Mouse (Mus musculus): ENCODE data around the gene Wdr20rt.
"Not testable (repeated sequence)": the region's sequence is repeated elsewhere in the genome, so short reads cannot be mapped to it uniquely, and the experiment has no call there.

Gene Wdr20rt

DNA sequence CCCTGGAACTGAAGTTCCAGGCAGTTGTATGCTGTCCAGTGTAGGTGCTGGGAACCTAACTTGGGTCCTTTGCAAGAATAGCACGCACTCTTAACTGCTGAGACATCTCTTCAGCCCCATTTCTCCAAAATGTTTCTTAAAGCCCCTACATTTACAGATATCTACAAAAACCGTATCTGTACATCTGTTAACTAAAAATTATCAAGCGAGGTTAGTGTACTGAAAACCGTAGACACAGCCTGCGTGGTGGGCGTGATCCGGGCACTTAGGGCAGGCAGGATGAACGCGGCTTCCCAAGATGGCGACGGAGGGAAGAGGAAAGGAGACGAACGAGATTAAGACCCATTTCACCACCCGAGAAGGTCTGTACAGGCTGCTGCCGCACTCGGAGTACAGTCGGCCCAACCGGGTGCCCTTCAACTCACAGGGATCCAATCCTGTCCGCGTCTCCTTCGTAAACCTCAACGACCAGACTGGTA is at the start of gene Wdr20rt:
TSS of gene Wdr20rt (plus strand) at position 51 of the 479 bp plus-strand sequence.
- DNase-seq (ENCODE audit: low spot score), result no peak

DNA sequence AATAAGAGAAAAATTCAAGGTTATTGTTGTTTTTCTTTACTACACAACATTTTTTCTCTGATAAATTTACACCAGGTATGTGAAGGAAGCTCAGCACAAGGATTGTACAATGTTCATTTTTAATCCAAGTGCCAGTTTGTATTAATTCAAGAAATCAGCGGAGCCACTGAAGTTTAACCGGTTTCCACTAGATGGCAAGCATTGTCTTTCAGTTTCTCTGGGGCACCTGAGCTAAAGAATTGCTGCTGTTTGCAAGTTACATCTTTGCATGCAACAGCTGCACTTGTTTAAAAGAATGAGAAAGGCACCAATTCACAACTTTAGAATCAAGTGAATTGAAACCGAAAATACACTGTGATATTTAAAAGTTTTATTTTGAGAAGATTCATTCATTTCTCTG is 38.0 kb upstream of the Wdr20rt start:
- no peak for DNase-seq (ENCODE audit: low spot score)

DNA sequence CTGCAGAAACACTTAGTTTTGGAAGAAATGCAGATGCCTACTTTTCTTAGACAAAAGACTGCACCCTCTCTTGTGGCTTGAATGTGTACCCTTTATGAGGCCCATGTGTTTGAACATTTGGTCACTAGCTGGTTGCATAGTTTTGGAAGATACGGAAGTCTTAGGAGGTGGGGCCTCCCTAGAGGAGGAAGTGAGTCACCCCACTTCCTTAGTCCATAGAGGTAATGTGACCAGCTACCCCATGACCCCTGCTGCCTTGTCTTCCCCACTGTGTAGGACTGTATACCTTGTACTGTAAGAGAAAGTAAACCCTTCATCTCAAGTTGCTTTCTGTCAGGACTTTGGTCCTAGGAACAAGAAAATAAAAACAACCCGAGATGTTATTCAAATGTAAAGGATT is 36.1 kb upstream of the Wdr20rt start:
- DNase-seq (ENCODE audit: low spot score), result no peak

DNA sequence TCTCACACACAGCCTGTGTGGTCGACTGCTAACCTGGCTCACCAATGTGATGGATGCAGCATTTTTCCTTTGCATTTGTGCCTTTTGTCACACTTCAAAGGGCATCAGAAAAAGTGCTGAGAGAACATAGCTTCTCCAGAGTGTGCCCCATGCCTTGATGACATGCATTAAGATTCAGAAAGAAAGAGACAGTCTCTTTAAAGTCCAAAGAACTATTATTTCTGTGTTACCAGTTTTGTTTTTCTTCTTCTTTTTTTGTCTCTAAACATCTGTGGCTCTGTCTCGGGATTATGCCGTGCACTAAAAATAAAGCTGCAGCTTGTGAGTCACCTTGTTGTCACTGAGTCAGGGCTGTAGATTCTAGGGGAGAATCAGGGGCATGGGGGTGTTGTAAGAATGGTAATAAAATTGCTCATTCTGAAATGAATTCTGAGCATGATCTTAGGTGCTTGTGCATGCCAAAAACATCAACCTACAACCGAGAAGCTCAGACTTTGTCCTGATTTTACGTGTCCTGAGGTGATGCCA is 31.2 kb upstream of the Wdr20rt start:
- no peak for DNase-seq (ENCODE audit: low spot score)

DNA sequence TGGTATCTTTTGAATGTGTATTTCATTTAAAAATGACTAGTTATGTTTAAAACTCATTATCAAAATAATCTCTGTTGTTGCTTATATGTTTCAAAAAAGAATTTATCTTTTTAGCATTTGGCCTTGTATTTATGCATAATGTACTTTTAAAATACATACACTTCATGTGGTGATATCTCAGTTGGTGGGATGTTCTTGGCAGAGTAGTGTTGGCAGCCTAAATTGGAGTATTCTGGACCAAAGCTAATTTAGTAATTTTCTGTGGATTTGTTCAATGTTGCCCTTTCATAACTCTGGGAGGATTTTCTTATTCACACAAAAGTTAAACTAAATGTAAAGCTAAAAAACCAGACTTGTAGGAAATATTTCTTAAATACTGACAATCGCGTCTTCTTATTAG is 23.5 kb upstream of the Wdr20rt start:
- no peak for DNase-seq (ENCODE audit: low spot score)

DNA sequence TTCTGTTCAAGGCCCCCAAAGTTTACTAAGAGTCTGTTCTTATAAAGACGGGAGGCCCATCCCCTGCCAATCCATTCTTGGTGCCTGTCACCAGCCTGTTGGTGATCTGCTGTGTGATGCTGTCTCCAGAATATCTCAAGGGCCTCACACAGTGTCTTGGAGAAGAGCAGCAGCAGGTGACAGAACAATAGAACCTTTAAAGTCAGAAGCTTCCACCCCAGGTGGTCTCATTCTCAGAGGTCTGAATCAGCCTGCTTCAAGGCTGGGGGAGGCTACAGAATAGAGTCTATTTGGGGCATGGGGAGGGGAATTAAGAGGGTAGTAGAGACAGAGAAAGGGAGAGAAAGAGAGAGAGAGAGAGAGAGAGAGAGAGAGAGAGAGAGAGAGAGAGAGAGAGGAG is 18.9 kb upstream of the Wdr20rt start:
- DNase-seq (ENCODE audit: low spot score), result no peak

DNA sequence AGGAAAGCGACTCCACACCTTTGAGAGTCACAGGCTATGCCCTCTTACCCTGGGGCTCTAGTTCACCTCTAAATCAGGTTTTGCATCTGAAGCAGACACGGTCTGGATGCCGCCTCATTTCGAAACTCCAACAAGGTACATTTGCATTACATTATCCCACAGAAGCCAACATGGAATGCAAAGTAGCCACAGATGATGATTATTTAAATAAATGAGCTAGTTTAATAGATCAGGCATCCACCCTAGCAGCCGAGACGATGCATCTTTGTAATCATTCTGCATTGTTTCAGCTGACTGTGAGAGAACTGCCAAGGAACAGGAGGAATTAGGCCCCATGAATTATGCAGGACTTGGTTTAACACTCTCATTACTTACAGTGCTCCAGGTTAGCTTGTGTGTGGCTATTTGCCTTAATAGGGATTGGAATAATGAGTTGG is 8.9 kb upstream of the Wdr20rt start:
- DNase-seq (ENCODE audit: low spot score), result no peak

DNA sequence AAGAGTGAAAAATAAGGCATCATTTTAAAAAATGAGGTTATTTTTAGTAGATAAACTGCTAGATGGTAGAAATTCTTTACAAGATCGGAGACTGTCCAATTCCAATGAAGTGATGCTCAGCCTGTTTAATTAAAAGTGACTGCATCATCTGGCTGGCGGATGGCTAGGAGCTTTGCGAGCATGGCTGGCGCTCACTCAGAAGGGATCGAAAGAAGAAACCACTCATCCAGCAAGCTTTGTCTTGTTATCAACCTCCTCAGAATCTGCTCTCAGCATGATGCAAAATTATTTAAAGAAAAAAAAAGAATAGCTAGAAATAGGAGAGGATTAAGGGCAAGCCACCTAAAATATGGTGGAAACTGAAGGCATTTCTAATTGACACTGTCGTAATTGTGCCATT is 3.3 kb downstream of the Wdr20rt start:
- no peak for DNase-seq (ENCODE audit: low spot score)

DNA sequence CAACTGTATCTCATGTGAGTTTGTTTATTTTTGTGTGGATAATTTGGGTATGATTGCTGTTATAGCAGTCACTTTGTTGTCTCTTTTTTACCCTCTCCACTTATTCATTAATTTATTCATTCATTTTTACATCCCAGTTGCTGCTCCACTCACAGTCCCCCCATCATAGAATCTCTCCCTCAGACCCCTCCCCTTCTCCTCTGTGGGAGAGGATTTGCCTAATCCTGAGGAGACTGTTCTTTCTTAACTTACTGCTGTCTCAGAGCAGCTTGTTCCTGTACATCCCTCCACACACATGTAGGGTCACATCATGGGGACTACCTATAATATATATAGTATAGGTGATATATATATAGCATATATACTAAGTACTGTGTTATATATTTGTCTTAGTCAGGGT is 3.7 kb downstream of the Wdr20rt start:
- DNase-seq (ENCODE audit: low spot score), result no peak

DNA sequence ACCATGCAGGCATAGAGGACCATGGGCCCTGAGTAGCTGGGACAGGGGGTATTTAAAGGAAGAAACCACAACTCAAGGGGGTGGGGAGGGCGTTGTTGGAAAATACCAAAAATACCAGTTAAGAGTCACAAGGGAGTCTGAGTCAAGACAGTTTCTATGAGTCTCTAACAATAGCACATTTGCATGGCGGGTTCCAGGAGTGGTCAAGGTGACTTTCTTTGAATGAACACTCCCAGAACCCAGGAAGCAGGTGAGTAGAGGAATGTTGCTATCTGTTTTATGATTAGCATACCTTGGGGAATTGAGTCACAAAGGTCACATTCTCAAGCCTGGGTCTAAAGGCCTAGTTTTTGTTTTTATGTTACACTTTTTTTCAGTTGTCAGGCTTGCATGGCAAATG is 7.5 kb downstream of the Wdr20rt start:
- DNase-seq (ENCODE audit: low spot score), result not testable (repeated sequence)

DNA sequence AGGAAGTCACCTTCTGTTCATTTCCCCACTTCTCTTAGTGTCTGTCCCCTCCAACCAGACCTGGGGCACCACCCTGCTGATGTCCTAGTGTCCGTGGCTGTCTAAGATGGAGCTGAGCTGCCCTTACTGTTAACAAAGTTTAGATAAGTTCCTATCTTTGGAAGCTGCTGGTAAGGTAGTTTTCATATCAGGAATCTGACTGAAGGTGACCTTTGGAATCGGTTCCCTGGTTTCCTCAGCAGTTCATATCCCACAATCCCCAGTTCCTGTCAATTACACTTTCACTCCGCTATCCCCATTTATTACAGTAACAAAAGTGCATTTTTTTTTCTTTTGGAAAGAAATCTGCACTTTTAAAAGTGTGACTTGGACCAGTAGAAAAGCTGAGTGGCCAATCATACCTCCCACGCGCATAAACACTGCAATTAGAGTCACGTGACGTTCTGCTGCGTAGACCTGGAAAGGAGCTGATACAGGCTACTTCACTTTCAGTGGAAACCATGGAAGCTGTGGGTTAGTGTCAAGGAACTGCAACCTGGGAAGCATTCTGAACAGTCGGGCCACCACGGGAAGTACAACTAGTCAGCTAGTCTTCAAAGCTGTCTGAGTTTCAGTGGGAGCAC is 24.9 kb downstream of the Wdr20rt start:
- DNase-seq (ENCODE audit: low spot score), result no peak

DNA sequence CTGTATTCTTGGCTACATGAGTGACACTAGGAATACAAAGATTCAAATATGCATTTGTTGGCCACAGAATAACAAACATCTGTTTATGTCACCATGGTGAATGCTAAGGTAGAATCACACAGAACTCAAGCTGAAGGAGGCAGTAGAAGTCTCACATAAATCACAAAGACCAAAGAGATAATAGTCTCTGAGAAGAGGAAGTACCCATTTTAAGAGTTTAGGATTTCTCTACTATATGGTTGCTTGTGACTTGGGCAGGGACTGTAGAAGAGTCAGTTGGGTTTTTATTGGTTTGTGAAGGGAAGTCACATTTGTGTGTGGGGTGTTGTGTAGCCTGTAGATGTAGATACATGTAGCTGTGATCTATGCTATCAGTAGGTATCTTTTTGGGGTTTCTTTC is 31.6 kb downstream of the Wdr20rt start:
- DNase-seq (ENCODE audit: low spot score), result no peak

DNA sequence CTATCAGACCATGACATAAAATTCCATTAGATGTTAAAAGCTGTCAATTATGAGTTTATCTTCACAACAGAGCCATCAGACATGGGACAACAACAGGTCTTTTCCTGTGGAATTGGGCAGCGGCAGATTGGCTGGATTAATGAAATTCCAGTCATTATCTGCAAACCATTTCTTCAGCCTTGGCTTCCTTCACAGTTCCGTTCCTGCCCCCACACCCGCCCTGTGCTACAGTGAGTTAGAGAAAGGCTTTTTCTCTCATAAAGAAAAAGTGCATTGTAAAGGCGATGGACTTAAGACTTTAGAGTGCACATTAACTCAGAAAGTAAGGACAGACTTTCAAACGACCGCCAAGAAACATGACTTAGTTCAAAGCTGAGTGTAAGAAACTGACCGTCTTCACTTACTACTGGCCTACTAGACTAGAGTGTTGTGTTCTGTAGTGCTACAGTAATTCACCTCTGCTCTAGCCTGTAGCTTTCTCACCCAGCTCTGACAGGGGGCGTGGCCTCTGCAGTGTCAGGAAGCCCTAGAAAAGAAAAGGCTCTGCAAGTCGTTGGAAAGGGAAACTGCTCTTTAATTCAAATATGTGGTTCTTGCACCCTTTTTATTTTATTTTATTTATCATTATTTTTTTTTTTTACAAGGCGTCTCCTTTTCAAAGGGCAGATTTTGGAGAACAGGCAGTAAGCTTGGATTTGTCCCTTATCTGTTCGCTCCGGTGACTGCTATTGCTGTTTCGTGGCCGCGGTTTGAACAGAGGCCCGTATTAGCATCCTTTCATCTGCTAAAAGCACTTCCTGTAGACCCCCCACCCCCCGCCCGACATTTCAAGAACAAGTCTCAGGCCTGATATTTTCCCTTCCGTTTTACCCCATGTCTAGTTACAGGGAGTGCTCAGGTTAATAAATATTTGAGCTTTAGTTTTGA is 33.2 kb downstream of the Wdr20rt start:
- DNase-seq (ENCODE audit: low spot score), result peak; percentile 57

DNA sequence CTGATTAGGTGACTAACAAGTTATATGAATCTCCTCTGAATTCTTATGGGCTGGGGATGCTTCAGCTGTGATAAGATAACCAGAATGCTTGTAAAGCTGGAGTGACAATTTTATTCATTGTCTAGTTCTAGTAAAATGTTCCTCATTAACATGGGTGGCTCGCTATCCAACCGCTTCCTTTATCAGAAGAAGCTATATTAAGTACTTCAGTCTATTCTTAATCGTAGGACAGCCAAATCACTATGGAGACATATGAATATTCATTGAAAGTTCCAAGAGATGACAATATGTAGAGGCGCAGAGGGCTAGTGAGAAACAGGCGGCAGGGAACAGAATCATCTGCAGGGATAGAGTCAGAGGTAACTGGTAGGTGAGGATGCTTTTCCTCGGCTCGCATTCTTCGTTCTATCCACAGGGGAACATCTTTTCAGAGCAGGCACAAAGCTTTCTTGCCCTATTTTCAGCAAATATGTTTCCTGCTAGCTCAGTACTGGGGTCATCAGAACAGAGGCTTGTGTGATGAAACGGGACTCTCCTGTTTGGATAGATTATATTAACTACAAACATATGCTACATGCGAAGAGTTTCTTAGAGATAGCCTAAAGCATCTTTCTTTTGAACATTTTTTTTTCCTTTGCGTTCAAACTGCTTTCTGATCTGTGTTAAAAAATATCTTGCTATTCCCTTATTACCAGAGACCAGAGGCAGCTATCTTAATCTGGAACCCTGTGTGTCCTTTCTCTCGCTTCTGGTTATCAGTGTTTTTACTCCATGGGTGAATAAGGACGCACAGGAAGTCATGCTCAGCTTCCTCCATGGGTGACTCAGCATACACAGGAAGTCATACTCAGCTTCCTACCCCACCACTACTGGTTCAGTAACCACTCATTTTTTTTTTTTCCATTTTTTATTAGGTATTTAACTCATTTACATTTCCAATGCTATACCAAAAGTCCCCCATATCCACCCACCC is 34.1 kb downstream of the Wdr20rt start:
- DNase-seq (ENCODE audit: low spot score), result no peak

DNA sequence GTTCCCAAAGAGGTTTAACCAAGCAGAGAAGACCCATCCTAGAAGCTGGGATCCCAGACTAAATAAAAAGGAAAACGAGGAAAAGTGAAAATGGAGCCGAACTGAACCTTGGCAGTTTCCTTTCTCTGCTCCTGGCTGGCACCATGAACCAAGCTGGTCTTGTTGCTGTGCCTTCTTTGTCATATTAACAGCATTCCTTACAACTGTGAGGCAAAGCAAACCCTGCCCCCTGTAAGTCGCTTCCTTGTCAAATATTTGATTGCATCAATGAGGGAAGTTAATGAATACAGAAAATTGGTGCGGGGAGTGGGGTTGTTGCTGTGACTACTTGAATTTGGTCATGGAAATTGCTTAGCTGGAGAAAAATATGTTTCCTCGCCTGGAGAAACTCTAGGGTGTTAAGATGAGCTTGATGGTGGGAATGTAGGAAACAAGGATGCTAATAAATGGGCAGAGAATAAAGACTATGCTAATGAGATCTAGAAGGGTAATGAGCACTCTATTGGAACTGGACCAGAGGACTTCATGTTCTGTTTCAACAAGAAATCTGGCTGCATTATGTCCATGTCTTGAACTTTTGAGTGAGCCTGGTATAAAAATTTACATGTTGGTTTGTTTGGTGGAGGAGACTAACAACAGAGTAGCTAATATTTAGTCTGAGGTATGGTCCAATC is 43.1 kb downstream of the Wdr20rt start:
- no peak for DNase-seq (ENCODE audit: low spot score)

DNA sequence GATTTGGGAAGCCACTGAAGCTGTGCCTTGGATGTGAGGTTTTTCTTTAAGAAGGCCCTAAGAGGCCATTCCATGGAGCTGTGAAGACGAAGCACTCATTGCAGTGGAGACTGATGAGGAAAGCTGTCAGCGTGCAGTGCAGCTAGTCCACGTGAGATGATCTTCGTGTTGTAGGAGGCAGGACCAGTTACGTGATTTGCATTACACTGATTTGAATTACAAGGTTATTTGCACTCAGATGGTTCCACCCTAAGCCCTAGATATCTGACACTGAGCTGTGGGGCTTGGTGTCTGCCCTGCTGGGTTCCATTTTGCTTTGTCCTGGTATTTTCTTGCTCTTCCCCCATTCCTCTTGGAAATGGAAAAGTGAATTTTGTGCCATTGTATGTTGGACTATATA is 44.1 kb downstream of the Wdr20rt start:
- DNase-seq (ENCODE audit: low spot score), result no peak

DNA sequence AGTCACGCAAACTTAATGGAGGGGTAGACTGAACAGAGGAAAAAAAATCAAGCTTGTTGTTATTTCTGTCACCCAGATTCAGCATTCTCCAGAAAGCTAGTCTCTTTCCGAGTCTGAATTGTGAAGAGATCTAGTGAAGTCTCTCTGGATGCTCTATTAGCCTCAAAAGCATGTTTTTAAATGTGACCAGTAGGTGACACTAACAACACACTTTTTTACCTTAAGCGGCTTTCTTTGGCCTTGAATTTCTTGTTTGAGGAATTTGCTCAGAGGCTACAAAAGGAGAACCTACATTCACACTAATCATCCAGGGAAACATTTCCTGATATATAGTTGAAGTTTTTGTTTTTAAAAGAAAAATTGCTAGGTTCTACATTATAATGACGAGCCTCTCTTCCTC is 48.5 kb downstream of the Wdr20rt start:
- no peak for DNase-seq (ENCODE audit: low spot score)

Data from testis, postnatal 10 days (tissue).